Mouse (Mus musculus): Measurements from ENCODE around the gene Rnf183.

- TF ChIP-seq POLR2A (IDR thresholded peaks at IDR 0.05; ENCODE audit: borderline replicate concordance, control insufficient read depth, low read depth, low read length) (no peak), CTCF (IDR thresholded peaks at IDR 0.05; ENCODE audit: control insufficient read depth, insufficient read depth, low read length) (no peak)
Observed at GRCm38 (mm10) chr4:62477542-62478244, 42.6 kb upstream of the Rnf183 start.

Measured in bone marrow, adult 2 months (tissue).